Mouse (Mus musculus) MEL (cell line): ENCODE results near the gene Kcnd3. TPM values are rescaled to one million over a fixed set of nuclear protein-coding genes. Genes with fewer than 3 reads are reported as not detected.

Source experiments
- DNase-seq: peaks from one replicate; pipeline ENCODE4 v3.0.0; 2011; ENCODE audit warnings: low read depth, low spot score
- H3K27ac ChIP-seq: 2 replicates; pipeline ENCODE4 v1.5.1; 2012; ENCODE audit warnings: low read depth, mild to moderate bottlenecking, control low read depth, low read length, moderate library complexity; ENCODE audit not compliant: control insufficient read depth
- H3K27me3 ChIP-seq, 2 experiments: fragments of 150-350 bp in 1 of 2; sonication (generic) in 1 of 2; 2 replicates each; pipeline ENCODE4 v1.6.1; 2012; ENCODE audit warnings: low read length in 2 of 2, mild to moderate bottlenecking in 2 of 2, improper control_type of control experiment in 1 of 2, moderate library complexity in 1 of 2; ENCODE audit not compliant: insufficient read depth in 2 of 2, control insufficient read depth in 1 of 2
- H3K36me3 ChIP-seq, 2 experiments: 2 replicates each; pipeline ENCODE4 v1.6.1; 2012 to 2014; ENCODE audit warnings: low read length in 2 of 2, improper control_type of control experiment in 1 of 2, inconsistent platforms in 1 of 2, mild to moderate bottlenecking in 1 of 2; ENCODE audit not compliant: insufficient read depth in 2 of 2, control insufficient read depth in 1 of 2
- H3K4me1 ChIP-seq, 2 experiments: fragments of 150-350 bp in 1 of 2; sonication (generic) in 1 of 2; 2 replicates each; pipeline ENCODE4 v1.6.1; 2012; ENCODE audit warnings: low read length in 2 of 2, improper control_type of control experiment in 1 of 2, mild to moderate bottlenecking in 1 of 2; ENCODE audit not compliant: insufficient read depth in 2 of 2, control insufficient read depth in 1 of 2
- H3K4me3 ChIP-seq, 2 experiments: fragments of 150-350 bp in 1 of 2; sonication (generic) in 1 of 2; 2 replicates each; pipeline ENCODE4 v1.5.1; 2012; ENCODE audit warnings: low read depth in 2 of 2, low read length in 2 of 2, mild to moderate bottlenecking in 2 of 2, moderate library complexity in 2 of 2, control low read depth in 1 of 2, improper control_type of control experiment in 1 of 2; ENCODE audit not compliant: control insufficient read depth in 1 of 2, insufficient read depth in 1 of 2
- H3K79me2 ChIP-seq: 2 replicates; pipeline ENCODE4 v1.6.1; 2012; ENCODE audit warnings: mild to moderate bottlenecking, low read length, moderate library complexity; ENCODE audit not compliant: control insufficient read depth, poor library complexity, insufficient read depth
- H3K9ac ChIP-seq: 2 replicates; pipeline ENCODE4 v1.6.1; 2012; ENCODE audit warnings: low read depth, mild to moderate bottlenecking, control low read depth, low read length, moderate library complexity; ENCODE audit not compliant: control insufficient read depth, poor library complexity, severe bottlenecking
- H3K9me3 ChIP-seq: fragments of 150-350 bp; sonication (generic); replicated peaks from 2 replicates; pipeline ENCODE4 v1.6.1; 2012; ENCODE audit warnings: mild to moderate bottlenecking, low read length, improper control_type of control experiment, moderate library complexity; ENCODE audit not compliant: insufficient read depth
- CHD1 ChIP-seq: IDR thresholded peaks from 2 replicates; pipeline ENCODE4 v1.6.1; 2012; ENCODE audit warnings: low read depth, mild to moderate bottlenecking, inconsistent platforms, low read length, improper control_type of control experiment
- CHD2 ChIP-seq: IDR thresholded peaks from 2 replicates; pipeline ENCODE4 v1.6.1; 2011; ENCODE audit warnings: low read length, improper control_type of control experiment
- CTCF ChIP-seq, 3 experiments: IDR thresholded peaks in 2 of 3; conservative IDR thresholded peaks in 1 of 3; 2 replicates each; pipeline ENCODE4 v1.5.1; 2011 to 2012; ENCODE audit warnings: low read length in 3 of 3, low read depth in 2 of 3, mild to moderate bottlenecking in 2 of 3, improper control_type of control experiment in 1 of 3, inconsistent platforms in 1 of 3, mixed read lengths in 1 of 3, moderate library complexity in 1 of 3; ENCODE audit not compliant: control insufficient read depth in 1 of 3, insufficient read depth in 1 of 3, poor library complexity in 1 of 3, severe bottlenecking in 1 of 3
- E2F4 ChIP-seq: IDR thresholded peaks from 2 replicates; pipeline ENCODE4 v1.6.1; 2011; ENCODE audit warnings: low read depth, low read length, improper control_type of control experiment, borderline replicate concordance
- GATA1 ChIP-seq: IDR thresholded peaks from 2 replicates; pipeline ENCODE4 v1.6.1; 2011; ENCODE audit warnings: low read depth, low read length, improper control_type of control experiment
- HCFC1 ChIP-seq: IDR thresholded peaks from 2 replicates; pipeline ENCODE4 v1.6.1; 2012; ENCODE audit warnings: low read depth, mild to moderate bottlenecking, inconsistent platforms, low read length, improper control_type of control experiment, moderate library complexity
- JUND ChIP-seq: IDR thresholded peaks from 2 replicates; pipeline ENCODE4 v1.6.1; 2011; ENCODE audit warnings: low read depth, mild to moderate bottlenecking, improper control_type of control experiment, low read length
- MAFK ChIP-seq: IDR thresholded peaks from 2 replicates; pipeline ENCODE4 v1.6.1; 2011; ENCODE audit warnings: low read depth, mild to moderate bottlenecking, low read length, improper control_type of control experiment, borderline replicate concordance
- MAX ChIP-seq: IDR thresholded peaks from 2 replicates; pipeline ENCODE4 v1.6.1; 2011; ENCODE audit warnings: low read length, improper control_type of control experiment
- MEF2A ChIP-seq: IDR thresholded peaks from 2 replicates; pipeline ENCODE4 v1.6.1; 2014; ENCODE audit warnings: low read depth, mild to moderate bottlenecking, inconsistent platforms, low read length, improper control_type of control experiment; ENCODE audit not compliant: poor library complexity, insufficient replicate concordance, severe bottlenecking; ENCODE audit errors: extremely low read depth
- MYB ChIP-seq: IDR thresholded peaks from 2 replicates; pipeline ENCODE4 v1.6.1; 2011; ENCODE audit warnings: mild to moderate bottlenecking, low read depth, low read length, improper control_type of control experiment
- NELFE ChIP-seq: IDR thresholded peaks from 2 replicates; pipeline ENCODE4 v1.6.1; 2011; ENCODE audit warnings: low read depth, low read length, improper control_type of control experiment
- NRF1 ChIP-seq: IDR thresholded peaks from 2 replicates; pipeline ENCODE4 v1.6.1; 2014; ENCODE audit warnings: low read depth, mild to moderate bottlenecking, inconsistent platforms, low read length, improper control_type of control experiment, moderate library complexity; ENCODE audit not compliant: poor library complexity, insufficient read depth, severe bottlenecking
- POLR2A ChIP-seq, 2 experiments: IDR thresholded peaks; 2 replicates each; pipeline ENCODE4 v1.6.1; 2011 to 2012; ENCODE audit warnings: low read length in 2 of 2, mild to moderate bottlenecking in 2 of 2, control low read depth in 1 of 2, improper control_type of control experiment in 1 of 2, low read depth in 1 of 2, moderate library complexity in 1 of 2; ENCODE audit not compliant: control insufficient read depth in 1 of 2, insufficient read depth in 1 of 2, poor library complexity in 1 of 2
- POLR2AphosphoS2 ChIP-seq: IDR thresholded peaks from 2 replicates; pipeline ENCODE4 v1.6.1; 2011; ENCODE audit warnings: low read length, improper control_type of control experiment
- POLR2AphosphoS5 ChIP-seq: IDR thresholded peaks from 2 replicates; pipeline ENCODE4 v1.6.1; 2012; ENCODE audit warnings: low read depth, borderline replicate concordance, mild to moderate bottlenecking, inconsistent platforms, low read length, moderate library complexity, mixed read lengths
- RCOR1 ChIP-seq: IDR thresholded peaks from 2 replicates; pipeline ENCODE4 v1.6.1; 2012; ENCODE audit warnings: low read depth, mild to moderate bottlenecking, inconsistent platforms, low read length, improper control_type of control experiment
- SIN3A ChIP-seq: IDR thresholded peaks from 2 replicates; pipeline ENCODE4 v1.6.1; 2012; ENCODE audit warnings: low read length, improper control_type of control experiment, inconsistent platforms
- SMC3 ChIP-seq: IDR thresholded peaks from 2 replicates; pipeline ENCODE4 v1.6.1; 2011; ENCODE audit warnings: low read depth, low read length, improper control_type of control experiment
- TAL1 ChIP-seq: IDR thresholded peaks from 2 replicates; pipeline ENCODE4 v1.6.1; 2012; ENCODE audit warnings: mild to moderate bottlenecking, inconsistent platforms, low read length, moderate library complexity, mixed read lengths
- TBP ChIP-seq: IDR thresholded peaks from 2 replicates; pipeline ENCODE4 v1.8.0; 2011; ENCODE audit warnings: low read depth, low read length, improper control_type of control experiment
- TCF12 ChIP-seq: IDR thresholded peaks from 2 replicates; pipeline ENCODE4 v1.6.1; 2014; ENCODE audit warnings: low read depth, mild to moderate bottlenecking, inconsistent platforms, low read length, improper control_type of control experiment, moderate library complexity
- UBTF ChIP-seq: IDR thresholded peaks from 2 replicates; pipeline ENCODE4 v1.6.1; 2012; ENCODE audit warnings: low read depth, mild to moderate bottlenecking, inconsistent platforms, low read length, improper control_type of control experiment, moderate library complexity, borderline replicate concordance; ENCODE audit not compliant: insufficient read depth
- USF1 ChIP-seq: IDR thresholded peaks from 2 replicates; pipeline ENCODE4 v1.6.1; 2014; ENCODE audit warnings: low read depth, mild to moderate bottlenecking, inconsistent platforms, low read length, improper control_type of control experiment, moderate library complexity
- USF2 ChIP-seq, 2 experiments: IDR thresholded peaks; 2 replicates each; pipeline ENCODE4 v1.6.1; 2011 to 2012; ENCODE audit warnings: improper control_type of control experiment in 2 of 2, low read length in 2 of 2, borderline replicate concordance in 1 of 2, inconsistent platforms in 1 of 2, low read depth in 1 of 2, mild to moderate bottlenecking in 1 of 2; ENCODE audit not compliant: insufficient read depth in 1 of 2
- ZC3H11A ChIP-seq: IDR thresholded peaks from 2 replicates; pipeline ENCODE4 v1.6.1; 2012; ENCODE audit warnings: low read depth, mild to moderate bottlenecking, inconsistent platforms, low read length, improper control_type of control experiment
- ZKSCAN1 ChIP-seq: IDR thresholded peaks from 2 replicates; pipeline ENCODE4 v1.6.1; 2012; ENCODE audit warnings: low read depth, mild to moderate bottlenecking, inconsistent platforms, low read length, improper control_type of control experiment, moderate library complexity
- ZMIZ1 ChIP-seq: IDR thresholded peaks from 2 replicates; pipeline ENCODE4 v1.6.1; 2012; ENCODE audit warnings: low read depth, mild to moderate bottlenecking, inconsistent platforms, low read length, improper control_type of control experiment, moderate library complexity
- polyA plus RNA-seq, 2 experiments: library from polyadenylated mRNA; stranded (reverse) in 1 of 2; unstranded in 1 of 2; fragments of >175 nt in 1 of 2; fragments of >200 nt in 1 of 2; gene quantifications; 2 replicates each; pipeline versions ENCODE4 v1.2.1 to v1.2.4; 2012; ENCODE audit warnings: low replicate concordance in 2 of 2, low read depth in 1 of 2; ENCODE audit not compliant: insufficient read length in 2 of 2, insufficient read depth in 1 of 2, missing spikeins in 1 of 2
- total RNA-seq: library from RNA; depleted of rRNA; stranded (reverse); fragments of 300-350 nt; gene quantifications from 2 replicates; pipeline ENCODE4 v1.2.3, GENCODE M21; 2012

The Kcnd3 gene
- total and polyA plus RNA-seq, 3 experiments, result 0.01 TPM; not detected in 2

DNA sequence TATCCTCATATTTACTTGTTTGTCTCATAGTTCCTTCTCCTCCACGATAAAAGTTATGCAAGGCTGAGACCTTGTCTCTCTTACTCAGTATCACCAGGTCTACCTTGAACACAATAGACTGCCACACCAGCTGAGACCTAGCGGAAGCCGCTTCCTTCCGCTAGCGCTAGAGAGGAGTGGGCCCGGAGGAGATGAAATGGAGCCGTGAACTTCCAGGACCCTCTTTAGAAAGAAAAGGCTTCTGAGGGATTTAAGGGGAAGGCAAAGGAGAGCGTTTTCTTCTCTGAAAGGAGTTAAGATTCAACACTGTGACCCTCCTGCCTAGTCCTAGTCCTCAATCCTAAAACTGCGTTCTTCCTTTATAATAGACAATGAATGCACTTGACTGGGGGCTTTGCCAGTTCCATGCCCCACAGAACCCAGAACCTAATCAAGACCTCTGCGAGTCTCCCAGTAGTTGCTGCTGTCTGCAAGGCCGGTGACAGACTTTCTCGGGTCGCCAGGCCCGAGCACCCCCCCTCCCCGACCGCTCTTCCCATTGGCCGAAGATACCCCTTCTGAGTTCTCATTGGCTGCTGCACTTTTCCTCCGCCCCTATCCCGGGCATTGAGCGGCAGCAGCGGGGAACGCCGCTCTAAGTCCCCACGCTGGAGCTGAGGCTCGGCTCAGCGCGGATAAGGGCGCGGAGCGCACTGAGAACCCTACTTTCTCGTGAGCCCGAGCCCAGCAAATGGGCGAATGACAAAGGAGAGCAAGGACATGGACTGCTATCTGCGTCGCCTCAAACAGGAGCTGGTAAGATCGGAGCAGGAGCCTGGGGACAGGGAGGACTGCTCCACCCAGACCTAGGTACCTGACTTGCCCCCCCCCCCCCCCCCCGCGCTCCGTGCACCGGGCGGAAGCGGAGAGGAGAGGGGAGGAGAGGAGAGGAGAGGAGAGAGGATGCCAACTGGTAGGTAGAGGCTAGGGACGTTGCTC lies 252.2 kb downstream of the Kcnd3 start, which contains the start of gene Inka2:
Gene Inka2 (plus strand): TSS at position 569 of the 978 bp plus-strand sequence.
- DNase-seq, result peak; percentile 95
- TF ChIP-seq TBP (peak; percentile 71), RCOR1 (no peak), UBTF (0 out of 2 replicates have a peak, but pooled peaks have one; percentile 76), SIN3A (no peak; the same call in 1 of the 2 replicates), NELFE (peak; percentile 48), MAX (no peak), POLR2A (IDR thresholded peaks at IDR 0.05; ENCODE audit: control insufficient read depth in 1 of 2, insufficient read depth in 1 of 2, low read depth in 1 of 2, low read length in 2 of 2, poor library complexity in 1 of 2) (peak; percentile 39 to 69; a peak in 3 of 4 replicates), TCF12 (peak; percentile 23; the same call in 1 of the 2 replicates), CHD2 (no peak), POLR2AphosphoS5 (no peak), SMC3 (no peak), TAL1 (no peak), ZMIZ1 (no peak)
- TF ChIP-seq, all 39 proteins: peak for 5
- Histone ChIP-seq H3K4me3 (peak within 1 kb of the TSS; percentile 54 to 62), H3K36me3 (peaks cover 0 to 21% of the 10 kb centered on the region in 2 experiments; a peak in 2 of 4 replicates), H3K27ac (peak within 1 kb of the TSS; percentile 72), H3K9me3 (no peaks in the 10 kb centered on the region), H3K9ac (peak within 1 kb of the TSS; percentile 74), H3K79me2 (no peaks in the 10 kb centered on the region), H3K4me1 (peaks cover 16 to 44% of the 10 kb centered on the region in 2 experiments), H3K27me3 (no peaks in the 10 kb centered on the region)

DNA sequence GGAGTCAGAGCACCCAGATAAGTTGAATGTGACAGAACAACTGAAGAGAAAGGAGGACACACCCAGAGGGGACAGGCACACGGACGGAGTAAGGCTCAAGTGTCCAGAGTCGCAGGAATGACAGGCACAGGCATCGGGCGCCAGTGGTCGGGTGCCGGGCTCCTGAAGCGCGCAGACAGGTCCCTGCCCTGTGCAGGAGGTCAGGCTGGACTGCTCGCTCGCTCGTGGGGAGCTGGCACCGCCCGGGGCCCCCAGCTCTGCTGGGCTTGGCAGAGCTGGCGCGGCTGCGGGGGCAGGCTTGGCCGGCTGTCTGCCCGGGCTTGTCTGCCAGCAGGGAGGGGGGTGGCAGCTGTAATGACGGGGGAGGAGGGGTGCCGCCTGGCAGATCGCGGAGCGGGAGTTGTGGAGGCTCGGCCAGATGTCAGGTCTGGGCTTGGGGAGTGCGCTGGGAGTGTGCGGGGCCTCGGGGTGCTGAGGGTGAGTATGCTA lies 253.0 kb downstream of the Kcnd3 start:
- no peaks in the 10 kb centered on the region for H3K9me3 ChIP-seq
- no peaks in the 10 kb centered on the region for H3K27me3 ChIP-seq
- H3K4me3 ChIP-seq, result peak overlapping the region; percentile 54 to 62
- H3K4me1 ChIP-seq, result peaks cover 10 to 38% of the 10 kb centered on the region in 2 experiments
- peak overlapping the region; percentile 74 for H3K9ac ChIP-seq
- peaks cover 0 to 13% of the 10 kb centered on the region in 2 experiments; a peak in 2 of 4 replicates for H3K36me3 ChIP-seq
- DNase-seq, result no peak
- TF ChIP-seq MEF2A, result no peak
- TF ChIP-seq GATA1, result no peak
- TF ChIP-seq ZC3H11A, result no peak
- TF ChIP-seq ZKSCAN1, result no peak
- TF ChIP-seq NRF1, result no peak
- TF ChIP-seq HCFC1, result no peak
- TF ChIP-seq MAX, result no peak
- no peak for TF ChIP-seq POLR2AphosphoS2
- no peak for TF ChIP-seq JUND
- no peak for TF ChIP-seq TCF12
- TF ChIP-seq ZMIZ1, result no peak
- no peak for TF ChIP-seq TBP
- no peak for TF ChIP-seq MYB
- no peak for TF ChIP-seq E2F4
- TF ChIP-seq TAL1, result no peak
- no peak for TF ChIP-seq USF2 (IDR thresholded peaks at IDR 0.05; ENCODE audit: borderline replicate concordance in 1 of 2, insufficient read depth in 1 of 2, low read depth in 1 of 2, low read length in 2 of 2)
- TF ChIP-seq USF1, result no peak
- TF ChIP-seq CTCF (IDR thresholded peaks at IDR 0.05 in 2 of 3, conservative IDR thresholded peaks at IDR 0.05 in 1 of 3; ENCODE audit: control insufficient read depth in 1 of 3, insufficient read depth in 1 of 3, low read depth in 2 of 3, low read length in 3 of 3, poor library complexity in 1 of 3, severe bottlenecking in 1 of 3), result no peak
- TF ChIP-seq CHD1, result no peak
- TF ChIP-seq MAFK, result no peak
- no peaks in the 10 kb centered on the region for H3K79me2 ChIP-seq
- no peak overlapping the region for H3K27ac ChIP-seq
